Mouse (Mus musculus) layer of hippocampus, adult 18-20 months (tissue): ENCODE results near the gene Ndufb7. TPM values are rescaled to one million over a fixed set of nuclear protein-coding genes. Genes with fewer than 3 reads are reported as not detected.
"Not testable (repeated sequence)": the region's sequence is repeated elsewhere in the genome, so short reads cannot be mapped to it uniquely, and the experiment has no call there.

Experiments
- DNase-seq, 2 experiments: peaks; one replicate each; pipeline ENCODE4 v3.0.0; 2022; ENCODE audit warnings: low spot score in 2 of 2
- long read RNA-seq: library from polyadenylated mRNA; stranded (forward); transcript quantifications from one replicate; pipeline ENCODE4 v2.0.0, GENCODE M21; 2021
- total RNA-seq, 2 experiments: library from RNA; stranded (reverse); gene quantifications; 2 replicates each; pipeline ENCODE4 v1.2.3; 2021

The Ndufb7 gene
- total RNA-seq: 100 to 1,000 TPM; 161 to 162 TPM
- long read RNA-seq, transcript Ndufb7-201 (3 exons, 623 nt): major isoform, 167 of 170 reads
- long read RNA-seq, partial matches to known transcripts: 0 of 170 reads
- long read RNA-seq, other reads (novel, unspliced or antisense): 3 of 170 reads

GRCm38 (mm10) chr8:83566469-83567395 lies at the start of gene Ndufb7:
Gene Ndufb7 (plus strand): TSS chr8:83566671.
- peak; percentile 93 to 97 for DNase-seq

- DNase-seq: no peak
These were observed 46.0 kb upstream of the Ndufb7 start for GRCm38 (mm10) chr8:83520432-83520831.

DNA sequence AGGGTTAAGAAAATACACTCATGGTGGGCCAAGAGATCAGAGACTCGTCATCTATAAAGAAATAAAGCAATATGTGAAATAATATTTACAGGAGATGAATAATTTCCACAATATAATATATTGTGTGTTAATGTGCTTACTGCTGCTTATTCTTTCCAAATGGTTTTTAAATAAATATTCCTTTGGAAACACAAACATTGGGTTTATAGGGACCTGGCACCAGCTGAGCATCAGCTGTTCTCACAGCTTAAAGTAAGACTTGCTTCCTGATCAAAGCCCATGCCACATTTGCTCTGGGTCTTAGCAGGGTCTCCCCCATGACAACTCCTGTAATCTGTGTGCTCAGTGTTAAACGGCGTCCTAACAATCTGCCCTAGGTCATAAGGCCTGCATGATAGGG lies 45.6 kb upstream of the Ndufb7 start:
- not testable (repeated sequence) for DNase-seq

GRCm38 (mm10) chr8:83521310-83521709 lies 45.2 kb upstream of the Ndufb7 start:
- no peak for DNase-seq

- DNase-seq: no peak
These were observed 31.7 kb upstream of the Ndufb7 start for GRCm38 (mm10) chr8:83534802-83535201.

DNA sequence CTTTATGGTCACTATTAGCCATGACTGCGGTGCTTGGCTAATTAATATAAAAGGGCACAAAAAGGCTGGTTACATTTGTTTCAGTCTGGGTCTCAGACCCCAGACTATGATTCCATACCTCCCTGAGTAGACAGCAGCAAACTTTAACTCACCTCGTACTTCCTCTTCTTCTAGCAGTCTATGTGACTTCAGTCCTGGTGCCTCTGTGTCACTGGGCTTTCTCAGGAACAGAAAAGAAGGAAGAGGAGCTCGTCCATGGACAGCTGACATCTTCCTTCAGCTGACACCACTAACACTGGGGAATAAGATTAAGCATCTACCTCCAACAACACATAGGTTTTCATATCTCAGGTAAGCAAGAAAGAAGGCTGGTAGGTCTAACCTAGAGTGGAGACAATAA lies 30.7 kb upstream of the Ndufb7 start, which contains the start of gene Olfr370:
TSS of gene Olfr370 (plus strand) at position 45 of the 400 bp plus-strand sequence.
- DNase-seq: no peak

- no peak for DNase-seq
These were observed 3.8 kb upstream of the Ndufb7 start for GRCm38 (mm10) chr8:83562669-83563068.

- DNase-seq: no peak
These were observed 3.2 kb upstream of the Ndufb7 start for GRCm38 (mm10) chr8:83563246-83563645.

GRCm38 (mm10) chr8:83565731-83566375 lies 618 bp upstream of the Ndufb7 start:
- peak in 1 of 2 experiments; percentile 8 for DNase-seq

GRCm38 (mm10) chr8:83567668-83568067 lies 1.2 kb downstream of the Ndufb7 start:
- peak in 1 of 2 experiments; percentile 6 for DNase-seq

- DNase-seq: no peak
These were observed 1.7 kb downstream of the Ndufb7 start for GRCm38 (mm10) chr8:83568128-83568527.

- DNase-seq: no peak
These were observed 2.3 kb downstream of the Ndufb7 start for GRCm38 (mm10) chr8:83568755-83569154.

DNA sequence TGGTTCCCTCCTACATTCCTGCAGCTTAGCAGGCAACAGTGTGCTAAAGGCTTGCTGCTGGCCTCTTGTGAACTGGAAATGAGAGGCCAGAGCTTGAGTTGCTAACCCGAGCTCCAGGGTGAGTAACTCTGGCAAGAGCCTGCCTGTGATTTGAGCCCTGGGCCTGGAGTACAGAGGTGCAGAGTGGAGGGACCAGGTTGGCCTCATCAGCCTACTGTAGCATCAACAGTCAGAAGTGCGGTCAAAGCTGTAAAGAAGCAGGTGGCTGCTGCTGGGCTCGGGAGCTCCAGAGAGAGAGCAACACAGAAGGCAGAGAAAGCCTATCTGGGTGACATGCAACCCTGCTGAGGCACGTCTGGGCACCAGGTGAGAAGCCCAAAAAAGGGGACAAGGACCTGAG lies 2.7 kb downstream of the Ndufb7 start:
- peak in 1 of 2 experiments; percentile 4 for DNase-seq

GRCm38 (mm10) chr8:83570272-83571000 lies 4.0 kb downstream of the Ndufb7 start:
- DNase-seq: no peak

GRCm38 (mm10) chr8:83571001-83571340 lies 4.5 kb downstream of the Ndufb7 start:
- DNase-seq: not testable (repeated sequence)

DNA sequence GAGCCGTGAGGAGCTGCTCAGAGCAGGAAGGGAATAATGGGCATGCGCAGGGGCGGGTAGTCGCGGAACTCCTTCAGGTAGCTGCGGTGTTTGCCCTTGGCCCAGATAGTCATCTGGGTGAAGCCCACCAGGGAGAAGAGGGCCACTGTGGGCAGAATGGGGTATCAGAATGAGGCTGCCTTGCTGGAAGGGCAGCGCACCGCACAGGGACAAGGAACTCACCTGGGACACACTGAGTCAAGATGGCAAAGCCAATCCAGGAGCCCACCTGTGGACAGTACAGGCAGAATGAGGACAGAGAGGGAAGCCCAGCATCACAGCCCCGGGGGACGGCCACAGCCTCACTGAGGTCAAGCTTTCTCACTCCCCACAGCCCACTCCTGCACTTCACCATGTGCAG lies 5.3 kb downstream of the Ndufb7 start:
- DNase-seq: no peak

DNA sequence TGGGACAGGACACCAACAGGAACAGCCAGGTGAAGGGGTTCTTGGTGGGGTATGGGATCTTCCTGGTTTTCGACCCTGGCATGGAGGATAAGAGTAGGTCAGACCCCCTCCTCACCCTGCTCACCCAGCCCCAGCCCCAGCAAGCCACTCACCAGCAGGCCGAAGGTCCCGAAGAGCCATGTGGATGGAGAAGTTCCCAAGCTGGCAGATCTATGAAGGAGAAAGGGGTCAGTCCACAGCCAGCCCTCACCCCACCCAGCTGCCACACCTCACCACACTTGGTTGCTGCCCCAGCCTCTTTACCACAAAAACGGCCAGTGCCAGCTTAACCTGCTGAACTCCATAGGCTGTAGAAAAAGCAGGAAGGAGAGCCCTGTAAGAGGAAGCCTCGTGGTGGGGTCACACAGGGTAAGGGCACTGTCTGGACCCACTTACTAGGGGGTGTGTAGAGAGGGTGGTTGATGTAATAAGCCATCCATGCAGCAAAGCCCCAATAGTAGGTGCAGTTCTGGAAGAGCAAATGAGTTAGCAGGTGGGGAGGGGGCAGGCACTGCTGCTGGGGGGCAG lies 5.9 kb downstream of the Ndufb7 start:
- DNase-seq: no peak

- peak in 1 of 2 experiments; percentile 20 for DNase-seq
These were observed 6.8 kb downstream of the Ndufb7 start for GRCm38 (mm10) chr8:83573140-83573875.

GRCm38 (mm10) chr8:83574631-83575315 lies 8.3 kb downstream of the Ndufb7 start:
- DNase-seq: peak in 1 of 2 experiments; percentile 9
